Mouse (Mus musculus) brain, embryonic 14.5 days (tissue): ENCODE results near the gene Abhd8.

Experiments used
- CTCF ChIP-seq: fragments of 200-500 bp; IDR thresholded peaks from 2 replicates; pipeline ENCODE4 v1.5.1; 2012; ENCODE audit warnings: inconsistent platforms, mild to moderate bottlenecking, moderate library complexity, borderline replicate concordance; ENCODE audit not compliant: insufficient read depth, insufficient read length; ENCODE audit errors: extremely low read depth
- POLR2A ChIP-seq: fragments of 200-500 bp; IDR thresholded peaks from 2 replicates; pipeline ENCODE4 v1.6.1; 2012; ENCODE audit warnings: mild to moderate bottlenecking, inconsistent platforms, borderline replicate concordance; ENCODE audit not compliant: poor library complexity, insufficient read depth, insufficient read length, severe bottlenecking; ENCODE audit errors: extremely low read depth

GRCm38 (mm10) chr8:71456906-71457305 lies 6.5 kb downstream of the Abhd8 start:
- TF ChIP-seq CTCF (no peak), POLR2A (no peak)
